Mouse (Mus musculus) mouse embryonic stem cell (cell line): ENCODE data around the gene Zfp568.
"Not testable (repeated sequence)": the region's sequence is repeated elsewhere in the genome, so short reads cannot be mapped to it uniquely, and the experiment has no call there.

ENCODE experiments used
- in situ Hi-C, 2 experiments: fragments of 300-500 bp; cut with MboI; formaldehyde crosslinking; loops; 1 replicate in 1 of 2; 3 replicates in 1 of 2; pipeline ENCODE4 v1.14.3; 2019 to 2020; ENCODE audit warnings: low sequenced_read_pairs in 2 of 2, low pct_unique_long_range_greater_than_20kb in 1 of 2, mixed read lengths in 1 of 2; ENCODE audit not compliant: unreplicated experiment in 1 of 2

The Zfp568 gene

GRCm38 (mm10) chr7:29983690-29984380 lies at the start of gene Zfp568:
Gene Zfp568 (plus strand): TSS chr7:29983955.
- in situ Hi-C loops, result no loop called here

GRCm38 (mm10) chr7:29938856-29939255 lies 44.9 kb upstream of the Zfp568 start:
- in situ Hi-C loops, result no loop called here

GRCm38 (mm10) chr7:29941027-29941426 lies 42.7 kb upstream of the Zfp568 start:
- in situ Hi-C loops, result no loop called here

GRCm38 (mm10) chr7:29942740-29943139 lies 41.0 kb upstream of the Zfp568 start:
- in situ Hi-C loops, result no loop called here

- in situ Hi-C loops, result no loop called here
These were observed 40.0 kb upstream of the Zfp568 start for GRCm38 (mm10) chr7:29943720-29944119.

GRCm38 (mm10) chr7:29944201-29944600 lies 39.6 kb upstream of the Zfp568 start:
- in situ Hi-C loops, result no loop called here

GRCm38 (mm10) chr7:29953086-29953485 lies 30.7 kb upstream of the Zfp568 start:
- in situ Hi-C loops, result loop anchor here in 1 of 2 experiments (5.0 to 10.0 kb wide), 2 partner anchors 91 to 112 kb away; no protein-coding TSS in a partner anchor

- in situ Hi-C loops, result loop anchor here in 1 of 2 experiments (5.0 to 10.0 kb wide), 2 partner anchors 91 to 111 kb away; no protein-coding TSS in a partner anchor
These were observed 30.0 kb upstream of the Zfp568 start, which contains the start of gene Zfp74 for GRCm38 (mm10) chr7:29953513-29954401. Gene Zfp74 (minus strand): TSS chr7:29954089.

- in situ Hi-C loops, result loop anchor here in 1 of 2 experiments (5.0 to 10.0 kb wide), 2 partner anchors 92 to 110 kb away; no protein-coding TSS in a partner anchor
These were observed 29.0 kb upstream of the Zfp568 start for GRCm38 (mm10) chr7:29954731-29955130.

- in situ Hi-C loops, result loop anchor here in 1 of 2 experiments (10.0 kb wide), 1 partner anchor 109 kb away; no protein-coding TSS in a partner anchor
These were observed 27.5 kb upstream of the Zfp568 start for GRCm38 (mm10) chr7:29956257-29956656.

- in situ Hi-C loops, result loop anchor here in 1 of 2 experiments (10.0 kb wide), 1 partner anchor 107 kb away; no protein-coding TSS in a partner anchor
These were observed 25.5 kb upstream of the Zfp568 start for GRCm38 (mm10) chr7:29958125-29958724.

GRCm38 (mm10) chr7:29959004-29959403 lies 24.8 kb upstream of the Zfp568 start:
- in situ Hi-C loops, result loop anchor here in 1 of 2 experiments (10.0 kb wide), 1 partner anchor 106 kb away; no protein-coding TSS in a partner anchor

- in situ Hi-C loops, result not testable (repeated sequence)
These were observed 18.5 kb upstream of the Zfp568 start for GRCm38 (mm10) chr7:29965115-29965810.

- in situ Hi-C loops, result no loop called here
These were observed 13.1 kb upstream of the Zfp568 start for GRCm38 (mm10) chr7:29970686-29971085.

- in situ Hi-C loops, result no loop called here
These were observed 3.0 kb upstream of the Zfp568 start for GRCm38 (mm10) chr7:29980761-29981160.

GRCm38 (mm10) chr7:29981455-29981854 lies 2.3 kb upstream of the Zfp568 start:
- in situ Hi-C loops, result no loop called here

GRCm38 (mm10) chr7:29981860-29982259 lies 1.9 kb upstream of the Zfp568 start:
- in situ Hi-C loops, result no loop called here

- in situ Hi-C loops, result no loop called here
These were observed 1.4 kb upstream of the Zfp568 start for GRCm38 (mm10) chr7:29982341-29982740.
